Mouse (Mus musculus) cerebellum, adult 9-10 months (tissue): ENCODE data around the gene Miip.

Source experiments
- DNase-seq: peaks from one replicate; pipeline ENCODE4 v3.0.0; 2022

Gene Miip

GRCm38 (mm10) chr4:147868450-147869031 is at the start of gene Miip, which contains the start of gene Fv1:
Gene Miip (minus strand): TSS chr4:147868816.
Gene Fv1 (plus strand): TSS chr4:147868979.
- peak; percentile 98 for DNase-seq

- DNase-seq = no peak
These were observed 40.9 kb upstream of the Miip start for GRCm38 (mm10) chr4:147909486-147909885.

GRCm38 (mm10) chr4:147906230-147906629 is 37.6 kb upstream of the Miip start:
- no peak for DNase-seq

- no peak for DNase-seq
These were observed 36.6 kb upstream of the Miip start for GRCm38 (mm10) chr4:147905090-147905659.

- peak; percentile 96 for DNase-seq
These were observed 35.9 kb upstream of the Miip start, which contains the start of gene Mfn2 for GRCm38 (mm10) chr4:147904313-147905089. Gene Mfn2 (minus strand): TSS chr4:147904704.

GRCm38 (mm10) chr4:147903601-147904000 is 35.0 kb upstream of the Miip start:
- DNase-seq = no peak

- DNase-seq = no peak
These were observed 34.4 kb upstream of the Miip start for GRCm38 (mm10) chr4:147902906-147903500.

GRCm38 (mm10) chr4:147900452-147900851 is 31.8 kb upstream of the Miip start:
- DNase-seq = no peak

- DNase-seq = peak; percentile 57
These were observed 28.7 kb upstream of the Miip start for GRCm38 (mm10) chr4:147897348-147897747.

- no peak for DNase-seq
These were observed 27.8 kb upstream of the Miip start for GRCm38 (mm10) chr4:147896411-147896810.

GRCm38 (mm10) chr4:147895815-147896330 is 27.3 kb upstream of the Miip start:
- no peak for DNase-seq

- no peak for DNase-seq
These were observed 21.7 kb upstream of the Miip start for GRCm38 (mm10) chr4:147890341-147890740.

GRCm38 (mm10) chr4:147888237-147888636 is 19.6 kb upstream of the Miip start:
- DNase-seq = no peak

- DNase-seq = no peak
These were observed 18.7 kb upstream of the Miip start for GRCm38 (mm10) chr4:147887277-147887676.

- no peak for DNase-seq
These were observed 17.5 kb upstream of the Miip start for GRCm38 (mm10) chr4:147886158-147886557.

GRCm38 (mm10) chr4:147884138-147884537 is 15.5 kb upstream of the Miip start:
- no peak for DNase-seq

GRCm38 (mm10) chr4:147883041-147883440 is 14.4 kb upstream of the Miip start:
- no peak for DNase-seq

- DNase-seq = no peak
These were observed 13.2 kb upstream of the Miip start for GRCm38 (mm10) chr4:147881792-147882191.

GRCm38 (mm10) chr4:147879865-147880264 is 11.2 kb upstream of the Miip start:
- DNase-seq = no peak

GRCm38 (mm10) chr4:147879456-147879855 is 10.8 kb upstream of the Miip start:
- no peak for DNase-seq

- DNase-seq = no peak
These were observed 9.9 kb upstream of the Miip start for GRCm38 (mm10) chr4:147878537-147878936.

GRCm38 (mm10) chr4:147875852-147876575 is 7.4 kb upstream of the Miip start:
- no peak for DNase-seq

GRCm38 (mm10) chr4:147869238-147869637 is 622 bp upstream of the Miip start:
- no peak for DNase-seq
